31 mouse cellular contexts compared by ENCODE assay signal in genomic region chr10:33065566-33065965, GRCm38 (mm10). TPM values are rescaled to one million over a fixed set of nuclear protein-coding genes. Genes with fewer than 3 reads are reported as not detected.
A peak's percentile ranks its signal among the peaks of the same experiment; 100 is the strongest.
DNase-seq lines count a peak whose midpoint lies in the region; ATAC-seq and TF ChIP-seq lines count a peak whose summit lies in the region.
"Had no signal": no experiment of that assay in that cellular context is flagged by ENCODE, and none has a peak within 500 bp of the region (broad histone marks: within the 10 kb centered on the region; RNA-seq: fewer than 3 reads in every experiment).

No protein-coding gene starts in this region.

- no peaks in the 10 kb centered on the region for H3K9me3 ChIP-seq in forebrain, embryonic 14.5 days (replicated peaks; ENCODE audit: control insufficient read depth, low read length)
- H3K9me3 ChIP-seq in forebrain, embryonic 15.5 days = no peaks in the 10 kb centered on the region
- no peaks in the 10 kb centered on the region for H3K9me3 ChIP-seq in hindbrain, embryonic 15.5 days
- H3K9me3 ChIP-seq in hindbrain, embryonic 12.5 days (replicated peaks) = no peaks in the 10 kb centered on the region
- no peaks in the 10 kb centered on the region for H3K9me3 ChIP-seq in midbrain, embryonic 15.5 days
- no peaks in the 10 kb centered on the region for H3K9me3 ChIP-seq in midbrain, embryonic 13.5 days
- no peaks in the 10 kb centered on the region for H3K9me3 ChIP-seq in midbrain, postnatal 0 days (ENCODE audit: low read length)
- H3K9me3 ChIP-seq: embryonic facial prominence, embryonic 12.5 days; embryonic facial prominence, embryonic 15.5 days; G1E; heart, embryonic 10.5 days; heart, embryonic 13.5 days; intestine, embryonic 15.5 days had no signal

- H3K27ac ChIP-seq in forebrain, embryonic 14.5 days (ENCODE audit: low read depth, low read length) = no peak overlapping the region
- H3K27ac ChIP-seq in forebrain, embryonic 15.5 days (replicated peaks) = no peak overlapping the region
- H3K27ac ChIP-seq in hindbrain, embryonic 15.5 days (replicated peaks) = no peak overlapping the region
- no peak overlapping the region for H3K27ac ChIP-seq in hindbrain, embryonic 12.5 days
- no peak overlapping the region for H3K27ac ChIP-seq in midbrain, embryonic 15.5 days
- no peak overlapping the region for H3K27ac ChIP-seq in midbrain, embryonic 13.5 days
- no peak overlapping the region for H3K27ac ChIP-seq in midbrain, postnatal 0 days (ENCODE audit: low read depth, low read length)
- H3K27ac ChIP-seq: embryonic facial prominence, embryonic 12.5 days; embryonic facial prominence, embryonic 15.5 days; heart, adult 2 months; heart, embryonic 10.5 days; heart, embryonic 13.5 days; hindbrain, embryonic 14.5 days; intestine, embryonic 15.5 days had no signal

- no peaks in the 10 kb centered on the region for H3K27me3 ChIP-seq in forebrain, embryonic 14.5 days (replicated peaks; ENCODE audit: control insufficient read depth, insufficient read depth, low read length)
- no peaks in the 10 kb centered on the region for H3K27me3 ChIP-seq in forebrain, embryonic 15.5 days
- H3K27me3 ChIP-seq in hindbrain, embryonic 15.5 days = no peaks in the 10 kb centered on the region
- H3K27me3 ChIP-seq in hindbrain, embryonic 12.5 days = no peaks in the 10 kb centered on the region
- H3K27me3 ChIP-seq in midbrain, embryonic 15.5 days (replicated peaks) = no peaks in the 10 kb centered on the region
- H3K27me3 ChIP-seq in midbrain, embryonic 13.5 days = no peaks in the 10 kb centered on the region
- no peaks in the 10 kb centered on the region for H3K27me3 ChIP-seq in midbrain, postnatal 0 days (ENCODE audit: insufficient read depth, low read length)
- H3K27me3 ChIP-seq: CH12.LX; embryonic facial prominence, embryonic 12.5 days; embryonic facial prominence, embryonic 15.5 days; heart, embryonic 13.5 days; intestine, embryonic 15.5 days; Patski had no signal

- H3K4me1 ChIP-seq in forebrain, embryonic 14.5 days (ENCODE audit: control insufficient read depth, insufficient read depth, low read length) = no peaks in the 10 kb centered on the region
- H3K4me1 ChIP-seq in forebrain, embryonic 15.5 days = no peaks in the 10 kb centered on the region
- no peaks in the 10 kb centered on the region for H3K4me1 ChIP-seq in hindbrain, embryonic 15.5 days (replicated peaks)
- no peaks in the 10 kb centered on the region for H3K4me1 ChIP-seq in hindbrain, embryonic 12.5 days
- no peaks in the 10 kb centered on the region for H3K4me1 ChIP-seq in midbrain, embryonic 15.5 days
- no peaks in the 10 kb centered on the region for H3K4me1 ChIP-seq in midbrain, embryonic 13.5 days (replicated peaks)
- no peaks in the 10 kb centered on the region for H3K4me1 ChIP-seq in midbrain, postnatal 0 days (ENCODE audit: insufficient read depth, low read length)
- H3K4me1 ChIP-seq: embryonic facial prominence, embryonic 12.5 days; embryonic facial prominence, embryonic 15.5 days; heart, embryonic 10.5 days; heart, embryonic 13.5 days; intestine, embryonic 15.5 days had no signal

- ATAC-seq in forebrain, embryonic 14.5 days = peak; percentile 32; the same call in 1 of the 2 replicates
- ATAC-seq in forebrain, embryonic 15.5 days (replicated peaks) = no peak
- 0 out of 2 replicates have a peak, but pooled peaks have one; percentile 54 for ATAC-seq in hindbrain, embryonic 15.5 days (ENCODE audit: low FRiP score, low read depth)
- ATAC-seq in hindbrain, embryonic 12.5 days (ENCODE audit: low FRiP score) = no peak
- ATAC-seq in midbrain, embryonic 15.5 days (replicated peaks) = 0 out of 2 replicates have a peak, but pooled peaks have one; percentile 75
- ATAC-seq in midbrain, embryonic 13.5 days = no peak
- ATAC-seq in midbrain, postnatal 0 days (ENCODE audit: low FRiP score) = 0 out of 2 replicates have a peak, but pooled peaks have one; percentile 41
- ATAC-seq: intestine, embryonic 15.5 days; Patski had no signal

- H3K4me3 ChIP-seq in forebrain, embryonic 14.5 days (ENCODE audit: low read depth, low read length) = no peak overlapping the region
- H3K4me3 ChIP-seq in forebrain, embryonic 15.5 days = no peak overlapping the region
- H3K4me3 ChIP-seq in hindbrain, embryonic 15.5 days = no peak overlapping the region
- no peak overlapping the region for H3K4me3 ChIP-seq in hindbrain, embryonic 12.5 days
- no peak overlapping the region for H3K4me3 ChIP-seq in midbrain, embryonic 15.5 days
- H3K4me3 ChIP-seq in midbrain, embryonic 13.5 days (replicated peaks) = no peak overlapping the region
- H3K4me3 ChIP-seq in midbrain, postnatal 0 days (ENCODE audit: low read depth, low read length) = no peak overlapping the region
- H3K4me3 ChIP-seq: embryonic facial prominence, embryonic 12.5 days; embryonic facial prominence, embryonic 15.5 days; heart, adult 2 months; heart, embryonic 10.5 days; heart, embryonic 13.5 days; intestine, embryonic 15.5 days had no signal

- no peak for TF ChIP-seq CTCF in midbrain, postnatal 0 days (IDR thresholded peaks at IDR 0.05)

- no peak overlapping the region for H3K9ac ChIP-seq in forebrain, embryonic 14.5 days (ENCODE audit: low read length)
- H3K9ac ChIP-seq in forebrain, embryonic 15.5 days (replicated peaks) = no peak overlapping the region
- no peak overlapping the region for H3K9ac ChIP-seq in hindbrain, embryonic 15.5 days
- no peak overlapping the region for H3K9ac ChIP-seq in hindbrain, embryonic 12.5 days
- H3K9ac ChIP-seq in midbrain, embryonic 15.5 days = no peak overlapping the region
- H3K9ac ChIP-seq in midbrain, embryonic 13.5 days (replicated peaks) = no peak overlapping the region
- no peak overlapping the region for H3K9ac ChIP-seq in midbrain, postnatal 0 days (replicated peaks; ENCODE audit: low read length, poor library complexity, severe bottlenecking)
- H3K9ac ChIP-seq: embryonic facial prominence, embryonic 12.5 days; embryonic facial prominence, embryonic 15.5 days; heart, embryonic 13.5 days; hindbrain, embryonic 14.5 days; intestine, embryonic 15.5 days had no signal

- H3K4me2 ChIP-seq in forebrain, embryonic 14.5 days (ENCODE audit: low read length) = no peak overlapping the region
- H3K4me2 ChIP-seq in forebrain, embryonic 15.5 days (replicated peaks) = no peak overlapping the region
- no peak overlapping the region for H3K4me2 ChIP-seq in hindbrain, embryonic 15.5 days
- H3K4me2 ChIP-seq in hindbrain, embryonic 12.5 days (replicated peaks) = no peak overlapping the region
- H3K4me2 ChIP-seq in midbrain, embryonic 15.5 days = no peak overlapping the region
- no peak overlapping the region for H3K4me2 ChIP-seq in midbrain, embryonic 13.5 days (replicated peaks)
- no peak overlapping the region for H3K4me2 ChIP-seq in midbrain, postnatal 0 days (ENCODE audit: low read depth, low read length, poor library complexity, severe bottlenecking)
- H3K4me2 ChIP-seq: embryonic facial prominence, embryonic 12.5 days; embryonic facial prominence, embryonic 15.5 days; heart, embryonic 13.5 days; hindbrain, embryonic 14.5 days; intestine, embryonic 15.5 days had no signal

- H3K36me3 ChIP-seq in forebrain, embryonic 14.5 days (ENCODE audit: control insufficient read depth, insufficient read depth, low read length) = no peaks in the 10 kb centered on the region
- no peaks in the 10 kb centered on the region for H3K36me3 ChIP-seq in forebrain, embryonic 15.5 days
- H3K36me3 ChIP-seq in hindbrain, embryonic 15.5 days = no peaks in the 10 kb centered on the region
- no peaks in the 10 kb centered on the region for H3K36me3 ChIP-seq in hindbrain, embryonic 12.5 days
- no peaks in the 10 kb centered on the region for H3K36me3 ChIP-seq in midbrain, embryonic 15.5 days (replicated peaks)
- no peaks in the 10 kb centered on the region for H3K36me3 ChIP-seq in midbrain, embryonic 13.5 days
- H3K36me3 ChIP-seq in midbrain, postnatal 0 days (ENCODE audit: insufficient read depth, low read length) = no peaks in the 10 kb centered on the region
- H3K36me3 ChIP-seq: embryonic facial prominence, embryonic 12.5 days; embryonic facial prominence, embryonic 15.5 days; G1E; heart, embryonic 10.5 days; heart, embryonic 13.5 days; intestine, embryonic 15.5 days had no signal

- 91% methylated on average over 1 of the region's 1 CpGs for WGBS in forebrain, embryonic 14.5 days
- 95% methylated on average over 1 of the region's 1 CpGs for WGBS in forebrain, embryonic 15.5 days
- WGBS in hindbrain, embryonic 15.5 days = 98% methylated on average over 1 of the region's 1 CpGs
- WGBS in hindbrain, embryonic 12.5 days = 86% methylated on average over 1 of the region's 1 CpGs
- 83% methylated on average over 1 of the region's 1 CpGs for WGBS in midbrain, embryonic 15.5 days
- 97% methylated on average over 1 of the region's 1 CpGs for WGBS in midbrain, embryonic 13.5 days
- WGBS in midbrain, postnatal 0 days = 92% methylated on average over 1 of the region's 1 CpGs

- DNase-seq in forebrain, embryonic 14.5 days (ENCODE audit: low spot score) = peak; percentile 44
- DNase-seq in midbrain, postnatal 0 days (ENCODE audit: low spot score) = peak; percentile 48
- DNase-seq: adrenal gland, postnatal 10 days; adrenal gland, postnatal 36 days; B cell, adult 2 months; cerebellum, adult 11 months; cerebellum, adult 2 months; cerebellum, adult 9-11 months; cerebellum, postnatal 25 days; gastrocnemius, postnatal 10 days; gastrocnemius, postnatal 36 days; heart, adult 2 months; heart, postnatal 14 days; kidney, adult 11 months had no signal

RNA-seq across cellular contexts. Expression of gene Trdn, which starts 14.8 kb away (rescaled TPM):
- polyA plus RNA-seq in forebrain, embryonic 14.5 days (2014; fragmentation: Nextera tagmentation; extraction: Ambion mirVana) = not detected in 2 replicates
- 0.05 and 0.17 TPM in 2 replicates for polyA plus RNA-seq in forebrain, embryonic 15.5 days (2015; fragmentation: Nextera tagmentation; extraction: Ambion mirVana)
- 0.19 and 0.22 TPM in 2 replicates for polyA plus RNA-seq in hindbrain, embryonic 15.5 days (2015; fragmentation: Nextera tagmentation; extraction: Ambion mirVana)
- 0.75 and 1.4 TPM in 2 replicates for polyA plus RNA-seq in hindbrain, embryonic 12.5 days (2016; fragmentation: Nextera tagmentation; extraction: Ambion mirVana)
- 0.17 TPM in 1 of 2 replicates, not detected in the other for polyA plus RNA-seq in midbrain, embryonic 15.5 days (2015; fragmentation: Nextera tagmentation; extraction: Ambion mirVana)
- polyA plus RNA-seq in midbrain, embryonic 13.5 days (2015; fragmentation: Nextera tagmentation; extraction: Ambion mirVana) = 0.12 TPM in 1 of 2 replicates, not detected in the other
- 0.22 TPM in 1 of 2 replicates, not detected in the other for total RNA-seq in midbrain, postnatal 0 days (2014; rRNA removed)
- 0.10 and 0.20 TPM in 2 replicates for polyA plus RNA-seq in midbrain, postnatal 0 days (2015; fragmentation: Nextera tagmentation; extraction: Ambion mirVana)
- total RNA-seq: adrenal gland, postnatal 36 days; CH12.LX; common myeloid progenitor, adult 5-6 weeks; granulocyte monocyte progenitor cell, adult 5-6 weeks; hematopoietic stem cell, adult 5-6 weeks had no signal
- polyA plus RNA-seq: G1E, Patski had no signal

Comparison
In these comparisons a context has a peak if more than half of its experiments do, and no peak if none do; other contexts are left out.
1. ATAC-seq: peak in forebrain, embryonic 14.5 days (single experiment), hindbrain, embryonic 15.5 days (single experiment), midbrain, embryonic 15.5 days (single experiment) and midbrain, postnatal 0 days (single experiment); none in forebrain, embryonic 15.5 days (single experiment), hindbrain, embryonic 12.5 days (single experiment) and midbrain, embryonic 13.5 days (single experiment).